Mouse (Mus musculus): ENCODE data around the gene Ighmbp2. TPM values are rescaled to one million over a fixed set of nuclear protein-coding genes. Genes with fewer than 3 reads are reported as not detected.

Ighmbp2 gene
- polyA plus RNA-seq (2016; fragmentation: Nextera tagmentation; extraction: Ambion mirVana), result 10.2 and 11.5 TPM in 2 replicates

DNA sequence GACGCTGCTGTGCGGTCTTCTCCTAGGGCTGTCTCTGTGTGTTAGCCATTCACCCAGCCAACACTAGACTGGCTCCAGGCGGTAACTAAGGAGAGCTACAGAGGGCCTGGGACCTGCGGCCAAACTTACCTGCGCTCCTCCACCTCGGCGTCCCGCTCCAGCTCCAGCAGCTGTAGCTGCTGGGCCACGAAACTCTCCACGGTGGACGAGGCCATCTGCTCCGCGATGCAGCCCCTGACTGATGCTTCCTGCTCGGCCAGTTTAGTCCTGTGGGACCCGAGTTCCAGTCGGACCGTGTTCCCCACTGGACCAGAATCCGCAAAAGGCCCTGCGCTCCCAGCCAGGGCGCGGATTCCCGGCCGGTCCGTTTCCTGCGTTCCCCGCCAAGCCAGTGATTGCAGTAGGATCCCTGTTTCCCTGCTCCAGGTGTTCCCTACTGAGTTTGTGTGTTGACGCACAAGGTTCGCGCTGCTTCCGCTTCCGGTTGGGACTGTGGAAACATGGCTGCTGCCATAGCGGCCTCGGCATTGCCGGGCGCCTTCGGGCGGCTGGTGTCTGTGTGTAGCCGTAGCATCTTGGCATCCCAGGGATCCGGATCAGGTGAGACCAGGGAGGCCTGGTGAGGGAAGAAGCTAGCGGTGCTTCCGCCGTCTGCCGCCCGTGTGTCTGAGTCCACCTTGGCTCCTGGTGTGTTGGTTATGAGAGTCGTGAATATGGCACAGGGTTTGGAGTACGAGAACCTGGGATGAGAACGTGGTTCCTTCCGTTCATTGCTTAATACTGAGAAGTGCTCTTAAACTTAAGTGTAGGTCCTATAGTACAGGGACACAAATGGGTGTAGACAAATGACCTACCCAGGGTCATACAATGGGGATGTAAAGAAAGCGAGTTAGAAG lies at the start of gene Ighmbp2, which contains the start of gene Mrpl21:
TSS of gene Ighmbp2 (minus strand) at position 446 of the 896 bp plus-strand sequence.
TSS of gene Mrpl21 (plus strand) at position 330 of the 896 bp plus-strand sequence.
- Histone ChIP-seq H3K27me3 (ENCODE audit: low read depth, poor library complexity, severe bottlenecking) (no peaks in the 10 kb centered on the region), H3K4me1 (peaks cover 24% of the 10 kb centered on the region), H3K4me3 (peak within 1 kb of the TSS; percentile 85), H3K9me3 (replicated peaks) (no peaks in the 10 kb centered on the region), H3K36me3 (peaks cover 64% of the 10 kb centered on the region), H3K27ac (replicated peaks) (peak within 1 kb of the TSS; percentile 89)
- peak; percentile 90 for DNase-seq (ENCODE audit: low spot score)
- under 1% methylated on average over 49 of the region's 49 CpGs for WGBS

DNA sequence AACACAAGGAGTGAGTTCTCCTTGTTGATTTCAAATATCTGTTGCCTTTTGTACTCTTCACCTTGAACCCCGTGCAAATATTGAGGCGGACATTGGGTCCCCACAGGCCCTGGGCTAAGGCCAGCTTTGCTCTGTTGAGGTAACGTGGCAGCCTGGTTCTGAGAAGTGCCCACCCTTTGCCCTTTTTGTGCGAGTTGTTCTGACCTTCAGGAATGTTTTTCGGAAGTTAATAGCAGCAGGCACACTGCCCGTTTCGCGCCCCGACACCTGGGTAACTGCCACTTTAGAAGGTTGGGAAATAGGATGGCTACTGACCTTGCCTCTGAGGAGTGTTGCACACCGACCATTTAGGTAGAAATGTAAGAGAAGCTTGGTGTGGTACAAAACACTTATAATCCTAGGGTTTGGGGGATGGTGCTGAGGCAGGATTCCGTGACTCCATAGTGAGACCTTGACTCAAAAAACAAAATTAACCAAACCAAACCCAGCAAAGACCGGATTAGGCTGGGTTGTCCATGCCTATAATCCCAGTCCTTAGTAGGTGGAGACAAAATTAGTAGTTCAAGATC lies 43.7 kb upstream of the Ighmbp2 start:
- Histone ChIP-seq H3K27me3 (ENCODE audit: low read depth, poor library complexity, severe bottlenecking) (peaks cover 58% of the 10 kb centered on the region), H3K4me3 (no peak overlapping the region), H3K36me3 (no peaks in the 10 kb centered on the region), H3K4me1 (peaks cover 49% of the 10 kb centered on the region), H3K27ac (replicated peaks) (peak overlapping the region; percentile 83; the same call in 1 of the 2 replicates), H3K9me3 (replicated peaks) (0 out of 2 replicates have a peak, but pooled peaks cover 3% of the 10 kb centered on the region)
- 87% methylated on average over 12 of the region's 12 CpGs for WGBS
- DNase-seq (ENCODE audit: low spot score), result no peak

DNA sequence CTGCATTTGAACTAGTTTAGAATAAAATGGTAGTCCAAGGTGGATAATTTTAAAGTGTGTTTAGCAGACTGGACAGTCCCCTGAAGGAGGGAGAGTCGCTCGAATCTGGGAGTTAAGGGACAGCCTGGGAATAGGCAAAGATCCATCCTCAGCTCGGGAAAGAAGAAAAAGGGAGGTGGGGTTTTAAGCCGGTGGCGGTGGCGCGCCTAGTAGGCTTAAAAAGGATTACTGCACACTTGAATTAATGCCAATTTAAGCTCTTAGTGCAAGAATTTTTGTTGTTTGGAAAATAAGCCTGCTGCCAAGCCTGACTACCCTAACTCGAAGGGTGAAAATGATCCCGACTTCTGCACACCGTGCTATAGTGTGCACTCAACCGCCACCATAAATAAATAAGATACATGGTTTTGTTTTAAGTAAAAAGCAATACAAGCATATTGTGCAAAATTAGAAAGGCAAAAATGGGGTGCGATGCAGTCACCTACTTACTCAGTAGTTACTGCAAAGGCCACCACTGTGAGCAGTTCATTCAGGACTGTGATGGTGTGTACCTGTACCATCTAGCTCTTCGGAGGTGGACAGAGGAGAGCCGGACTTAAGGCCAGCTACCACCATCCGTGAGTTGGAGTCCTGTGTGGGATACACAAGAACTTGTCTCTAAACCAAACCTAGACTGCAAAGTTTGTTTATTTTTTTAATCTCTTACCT lies 43.1 kb upstream of the Ighmbp2 start:
- H3K36me3 ChIP-seq, result no peaks in the 10 kb centered on the region
- DNase-seq (ENCODE audit: low spot score), result peak; percentile 33
- WGBS, result 35% methylated on average over 15 of the region's 15 CpGs
- H3K9me3 ChIP-seq (replicated peaks), result peaks cover 3% of the 10 kb centered on the region; the same call in 1 of the 2 replicates
- peaks cover 64% of the 10 kb centered on the region for H3K27me3 ChIP-seq (ENCODE audit: low read depth, poor library complexity, severe bottlenecking)
- peak overlapping the region; percentile 83 for H3K27ac ChIP-seq (replicated peaks)
- peaks cover 50% of the 10 kb centered on the region for H3K4me1 ChIP-seq
- H3K4me3 ChIP-seq, result peak overlapping the region; percentile 59

DNA sequence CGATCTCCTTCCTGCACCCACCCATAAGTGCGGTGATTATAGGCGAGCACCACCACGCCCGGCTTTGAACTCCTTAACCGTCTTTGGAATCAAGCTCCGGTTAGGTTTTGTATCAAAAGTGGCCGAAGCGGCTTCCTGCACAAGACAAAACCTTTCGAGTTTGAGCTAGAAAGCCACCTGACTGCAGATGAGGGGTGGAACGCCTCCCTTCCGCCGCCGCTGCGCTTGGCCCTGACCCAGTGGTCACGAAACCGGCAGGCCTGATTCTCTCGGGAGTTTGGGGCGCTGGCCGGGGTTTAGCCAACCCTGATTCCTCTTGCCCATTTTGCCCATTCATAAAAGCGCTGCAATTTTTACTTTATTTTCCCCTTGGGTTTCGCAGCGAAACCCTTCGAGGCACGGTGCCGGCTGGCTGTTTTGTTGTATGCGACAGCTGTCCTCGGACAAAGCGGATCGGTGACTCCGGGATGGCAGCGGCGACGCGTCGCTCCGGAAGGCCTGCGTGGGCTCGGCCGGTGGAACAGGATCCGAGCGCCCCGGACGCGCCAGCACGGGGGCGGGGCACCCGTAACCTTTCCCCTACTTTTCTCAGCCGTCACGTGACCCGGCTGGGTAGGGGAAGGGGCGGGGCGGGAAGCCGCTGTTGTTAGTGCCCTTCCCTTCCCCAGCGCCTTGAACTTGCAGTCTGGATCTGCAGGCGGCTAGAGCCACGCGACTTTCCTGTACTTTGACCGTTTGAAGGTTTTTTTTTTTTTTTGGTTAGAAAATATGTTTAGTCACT lies 42.3 kb upstream of the Ighmbp2 start:
- H3K27me3 ChIP-seq (ENCODE audit: low read depth, poor library complexity, severe bottlenecking), result peaks cover 72% of the 10 kb centered on the region
- DNase-seq (ENCODE audit: low spot score), result peak; percentile 90
- H3K4me1 ChIP-seq, result peaks cover 50% of the 10 kb centered on the region

DNA sequence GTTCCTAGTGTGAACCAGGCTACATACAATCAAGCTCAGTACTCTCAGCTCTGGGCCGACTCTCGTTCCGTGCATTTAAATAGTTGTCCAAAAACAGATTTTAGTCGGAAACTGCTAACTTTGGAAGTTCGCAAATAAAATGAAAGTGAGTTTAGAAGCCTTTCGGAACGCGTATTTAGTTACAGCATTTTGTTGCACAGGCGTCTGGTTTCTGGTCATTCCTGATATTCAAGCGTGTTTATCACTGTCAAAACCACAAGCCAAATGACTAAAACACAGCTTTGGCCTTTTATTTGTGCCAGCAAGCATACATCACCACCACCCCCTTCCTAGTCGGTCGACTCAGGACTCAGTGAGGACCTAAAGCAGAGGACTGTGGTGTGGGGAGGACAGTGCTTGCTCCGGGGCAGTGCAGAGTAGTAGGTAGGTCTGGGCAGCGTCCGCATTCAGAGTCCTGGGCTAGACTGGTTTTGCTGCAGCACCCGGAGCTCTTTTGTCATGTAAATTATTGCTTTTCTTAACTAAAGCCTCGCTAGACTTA lies 41.5 kb upstream of the Ighmbp2 start:
- H3K36me3 ChIP-seq, result no peaks in the 10 kb centered on the region
- H3K27me3 ChIP-seq (ENCODE audit: low read depth, poor library complexity, severe bottlenecking), result peaks cover 80% of the 10 kb centered on the region
- peak overlapping the region; percentile 83; the same call in 1 of the 2 replicates for H3K27ac ChIP-seq (replicated peaks)
- WGBS, result 4% methylated on average over 17 of the region's 17 CpGs
- H3K4me3 ChIP-seq, result peak overlapping the region; percentile 59
- peaks cover 3% of the 10 kb centered on the region; the same call in 1 of the 2 replicates for H3K9me3 ChIP-seq (replicated peaks)
- DNase-seq (ENCODE audit: low spot score), result peak; percentile 52
- H3K4me1 ChIP-seq, result peaks cover 50% of the 10 kb centered on the region

More for the DNA sequence above, 42.3 kb upstream of the Ighmbp2 start:
- under 1% methylated on average over 59 of the region's 59 CpGs for WGBS
- H3K36me3 ChIP-seq, result no peaks in the 10 kb centered on the region
- H3K9me3 ChIP-seq (replicated peaks), result peaks cover 3% of the 10 kb centered on the region; the same call in 1 of the 2 replicates
- H3K27ac ChIP-seq (replicated peaks), result peak overlapping the region; percentile 83
- H3K4me3 ChIP-seq, result peak overlapping the region; percentile 59

DNA sequence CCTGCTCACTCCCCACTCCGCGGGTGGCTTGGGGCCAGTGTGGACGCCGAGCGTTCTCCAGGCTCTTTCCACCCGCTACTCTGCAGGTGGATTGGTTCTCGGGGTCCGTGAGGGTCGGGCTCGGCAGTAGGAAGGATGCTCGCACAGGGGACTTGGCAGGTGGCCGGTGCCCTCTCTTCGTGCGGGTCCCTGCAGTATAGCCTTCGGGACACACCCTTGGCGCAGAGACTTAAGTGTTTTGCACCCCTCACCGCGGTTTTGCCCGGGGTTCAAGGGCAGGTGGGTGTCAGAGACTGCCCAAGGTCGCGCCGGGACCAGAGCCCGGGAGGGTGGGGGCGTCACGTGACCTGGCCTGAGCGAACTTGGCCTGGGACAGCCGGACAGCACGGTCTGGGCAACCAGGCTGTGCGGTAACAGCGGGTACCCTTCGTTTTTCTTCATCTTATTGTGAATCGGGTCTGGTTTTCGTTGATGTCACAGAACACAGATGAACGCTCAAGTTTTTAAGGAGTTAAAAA lies 41.0 kb upstream of the Ighmbp2 start:
- Histone ChIP-seq H3K27me3 (ENCODE audit: low read depth, poor library complexity, severe bottlenecking) (peaks cover 80% of the 10 kb centered on the region), H3K27ac (replicated peaks) (0 out of 2 replicates have a peak overlapping the region, but pooled peaks have one; percentile 68)

DNA sequence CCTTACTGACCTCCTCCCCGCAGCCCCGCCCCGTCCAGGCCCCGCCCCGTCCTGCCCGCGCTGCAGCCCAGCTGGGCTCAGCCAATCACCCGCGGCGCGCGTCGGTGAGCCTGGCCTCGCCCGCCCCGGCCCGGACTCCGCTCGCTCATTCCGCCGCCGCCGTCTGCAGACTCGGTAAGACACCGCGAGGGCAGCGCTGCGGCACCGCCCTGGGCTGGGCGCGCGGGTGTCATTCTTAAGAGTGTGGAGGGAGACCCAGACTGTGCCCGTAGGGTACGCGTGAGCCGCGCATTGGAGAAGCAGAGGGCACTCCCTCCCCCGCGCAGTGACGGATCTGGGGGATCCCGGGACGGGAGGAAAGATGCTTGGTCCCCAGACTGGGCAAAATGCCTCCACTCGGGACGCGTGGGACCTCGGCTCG lies 40.4 kb upstream of the Ighmbp2 start:
- Histone ChIP-seq H3K4me3 (peak overlapping the region; percentile 59), H3K27me3 (ENCODE audit: low read depth, poor library complexity, severe bottlenecking) (peaks cover 74% of the 10 kb centered on the region), H3K27ac (replicated peaks) (peak overlapping the region; percentile 68; the same call in 1 of the 2 replicates), H3K36me3 (no peaks in the 10 kb centered on the region), H3K9me3 (replicated peaks) (peaks cover 3% of the 10 kb centered on the region; the same call in 1 of the 2 replicates), H3K4me1 (peaks cover 50% of the 10 kb centered on the region)
- peak; percentile 81 for DNase-seq (ENCODE audit: low spot score)
- under 1% methylated on average over 47 of the region's 47 CpGs for WGBS

More for the DNA sequence above, 41.0 kb upstream of the Ighmbp2 start:
- DNase-seq (ENCODE audit: low spot score), result peak; percentile 53
- H3K4me3 ChIP-seq, result peak overlapping the region; percentile 59
- WGBS, result 1% methylated on average over 34 of the region's 34 CpGs
- peaks cover 50% of the 10 kb centered on the region for H3K4me1 ChIP-seq
- H3K36me3 ChIP-seq, result no peaks in the 10 kb centered on the region
- H3K9me3 ChIP-seq (replicated peaks), result peaks cover 3% of the 10 kb centered on the region; the same call in 1 of the 2 replicates

DNA sequence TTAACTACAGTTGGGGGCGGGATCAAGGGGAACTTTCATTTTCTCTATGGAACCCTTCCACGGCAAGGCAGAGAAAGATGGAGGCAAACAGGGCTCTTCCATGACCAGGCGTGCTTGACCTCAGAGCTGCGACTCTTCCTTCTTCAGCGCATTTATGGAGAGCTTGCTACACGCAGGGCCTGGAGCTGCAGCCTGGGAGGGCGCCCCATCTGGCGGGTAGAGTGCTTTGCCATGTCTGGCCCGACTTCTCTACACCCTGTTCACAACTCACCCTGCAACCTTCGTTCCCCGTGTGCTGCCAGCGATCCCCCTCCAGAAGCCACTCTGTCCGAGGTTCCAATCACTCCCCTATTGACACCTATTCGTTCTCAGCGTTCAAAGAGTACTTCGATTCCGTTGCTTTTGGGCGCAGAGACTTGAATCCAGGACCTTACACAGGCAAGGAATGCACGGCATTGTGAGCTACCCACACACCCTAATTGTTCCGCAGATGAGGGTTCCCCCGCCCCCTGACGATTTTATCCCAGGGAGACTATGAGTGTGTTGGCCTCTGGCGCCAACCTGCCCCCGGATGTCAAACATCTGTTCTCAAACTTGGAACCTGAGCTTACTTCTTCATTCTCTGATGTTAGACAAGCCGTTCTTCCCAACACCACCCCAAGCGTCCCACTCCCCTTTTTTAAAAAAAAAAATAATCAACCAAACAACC lies 39.6 kb upstream of the Ighmbp2 start, which contains the start of gene Cpt1a:
TSS of gene Cpt1a (plus strand) at position 74 of the 709 bp plus-strand sequence.
- Histone ChIP-seq H3K4me1 (peaks cover 50% of the 10 kb centered on the region), H3K27ac (replicated peaks) (peak within 1 kb of the TSS; percentile 68; the same call in 1 of the 2 replicates)
- 5% methylated on average over 26 of the region's 26 CpGs for WGBS

DNA sequence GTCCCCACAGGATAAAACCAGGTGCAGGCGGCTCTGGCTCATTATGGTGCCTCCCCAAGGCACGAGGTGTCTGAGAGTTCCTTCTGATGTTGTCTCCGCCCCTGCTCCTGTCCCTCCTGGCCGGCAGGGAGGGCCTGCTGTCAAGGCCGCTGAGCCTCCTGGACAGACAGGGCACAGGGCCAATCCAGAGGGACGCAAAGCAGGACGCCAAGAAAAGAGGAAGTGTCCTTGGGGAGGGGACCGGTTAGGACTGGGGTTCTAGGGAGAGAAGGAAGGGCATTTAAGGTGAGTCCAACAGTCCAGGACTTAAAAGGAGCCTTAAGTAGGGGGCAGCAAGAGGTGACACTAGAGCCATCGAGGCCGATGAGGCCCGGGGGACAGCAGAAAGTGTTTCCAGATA lies 38.8 kb upstream of the Ighmbp2 start:
- 10% methylated on average over 11 of the region's 11 CpGs for WGBS
- peak; percentile 25 for DNase-seq (ENCODE audit: low spot score)
- H3K27ac ChIP-seq (replicated peaks), result no peak overlapping the region
- H3K27me3 ChIP-seq (ENCODE audit: low read depth, poor library complexity, severe bottlenecking), result peaks cover 65% of the 10 kb centered on the region
- no peaks in the 10 kb centered on the region for H3K36me3 ChIP-seq
- peak overlapping the region; percentile 59; the same call in 1 of the 2 replicates for H3K4me3 ChIP-seq
- H3K4me1 ChIP-seq, result peaks cover 48% of the 10 kb centered on the region
- peaks cover 3% of the 10 kb centered on the region; the same call in 1 of the 2 replicates for H3K9me3 ChIP-seq (replicated peaks)

More for the DNA sequence above, 39.6 kb upstream of the Ighmbp2 start, which contains the start of gene Cpt1a:
- Histone ChIP-seq H3K36me3 (no peaks in the 10 kb centered on the region), H3K4me3 (peak within 1 kb of the TSS; percentile 59), H3K27me3 (ENCODE audit: low read depth, poor library complexity, severe bottlenecking) (peaks cover 71% of the 10 kb centered on the region), H3K9me3 (replicated peaks) (peaks cover 3% of the 10 kb centered on the region; the same call in 1 of the 2 replicates)
- peak; percentile 48 for DNase-seq (ENCODE audit: low spot score)

DNA sequence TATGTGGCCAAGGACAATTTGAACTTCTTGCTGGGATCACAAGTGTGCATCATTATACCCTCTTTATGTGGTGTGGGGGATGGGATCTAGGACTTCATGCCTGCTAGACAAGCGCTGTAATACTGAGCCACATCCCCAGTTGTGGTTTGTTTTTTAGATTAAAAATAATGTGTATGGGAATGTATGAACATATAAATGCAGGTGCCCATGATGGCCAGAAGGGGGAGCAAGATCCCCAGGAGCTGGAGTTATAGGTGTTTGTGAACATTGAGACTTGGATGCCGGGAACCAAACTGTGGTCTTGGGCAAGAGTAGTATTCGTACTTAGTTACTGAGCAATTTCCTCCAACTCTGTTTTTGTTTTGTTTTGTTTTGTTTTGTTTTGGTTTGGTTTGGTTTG lies 38.0 kb upstream of the Ighmbp2 start:
- 80% methylated on average over 3 of the region's 3 CpGs for WGBS
- no peak overlapping the region for H3K27ac ChIP-seq (replicated peaks)
- peaks cover 58% of the 10 kb centered on the region for H3K27me3 ChIP-seq (ENCODE audit: low read depth, poor library complexity, severe bottlenecking)
- peaks cover 3% of the 10 kb centered on the region; the same call in 1 of the 2 replicates for H3K9me3 ChIP-seq (replicated peaks)
- no peak overlapping the region for H3K4me3 ChIP-seq
- DNase-seq (ENCODE audit: low spot score), result no peak
- H3K4me1 ChIP-seq, result peaks cover 40% of the 10 kb centered on the region
- no peaks in the 10 kb centered on the region for H3K36me3 ChIP-seq

All from midbrain, embryonic 10.5 days (tissue).